Mouse (Mus musculus): ENCODE measurements at regions not wholly inside any gene's neighbourhood (a gene's known extent, or its start where the extent isn't known, plus 50 kb on each side); places are given as distances from the start of the nearest gene placed in this dataset.

- TF ChIP-seq POLR2A (IDR thresholded peaks at IDR 0.05; ENCODE audit: low read depth, low read length) (no peak), CTCF (conservative IDR thresholded peaks at IDR 0.05; ENCODE audit: insufficient read depth, insufficient read length, low read depth, low read length) (no peak)
Measured at GRCm38 (mm10) chr5:97174446-97174845, 63.0 kb upstream of the Paqr3 start.
